Mouse (Mus musculus): Measurements from ENCODE around the gene Mettl15.
"Not testable (repeated sequence)": the region's sequence is repeated elsewhere in the genome, so short reads cannot be mapped to it uniquely, and the experiment has no call there.

The Mettl15 gene

DNA sequence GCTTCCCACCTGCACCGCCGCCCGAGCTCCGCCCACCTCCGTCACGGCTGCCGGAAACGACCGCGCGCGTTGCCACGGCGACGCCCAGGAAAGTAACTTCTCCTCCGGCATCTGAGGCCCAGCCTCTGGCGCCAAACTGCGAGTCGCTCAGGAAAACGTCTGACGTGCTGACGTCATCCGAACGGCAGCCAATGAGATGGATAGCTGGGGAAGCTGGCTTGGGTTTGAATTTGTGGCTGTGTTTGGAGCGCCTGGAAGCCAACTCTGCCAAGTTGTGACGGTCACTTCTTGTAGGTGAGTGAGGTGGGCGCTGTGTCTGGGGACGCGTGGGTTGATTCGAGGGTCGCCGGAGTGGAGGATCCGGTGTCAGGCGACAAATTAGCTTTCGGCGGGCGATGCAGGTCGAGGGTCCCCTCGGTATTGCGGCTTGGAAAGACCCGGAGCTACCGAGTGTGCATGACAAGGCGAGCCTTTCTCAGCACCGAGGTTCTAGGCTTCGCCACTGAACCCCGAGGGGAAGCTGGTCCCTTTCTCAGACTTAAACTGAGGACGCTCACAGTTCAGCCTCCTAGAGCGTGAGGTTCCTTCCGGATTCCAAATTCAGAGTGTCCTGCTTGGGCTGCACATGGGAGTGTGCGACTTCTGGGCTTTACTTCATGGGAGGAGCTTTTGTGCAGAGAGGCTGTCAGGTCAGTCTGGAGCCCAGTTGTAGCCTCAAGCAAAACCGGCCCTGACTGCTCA, at the start of gene Mettl15, which contains the start of gene Kif18a:
Gene Mettl15 (minus strand): TSS at position 149 of the 741 bp plus-strand sequence.
Gene Kif18a (plus strand): TSS at position 139 of the 741 bp plus-strand sequence.
- peak; percentile 95 for DNase-seq

DNA sequence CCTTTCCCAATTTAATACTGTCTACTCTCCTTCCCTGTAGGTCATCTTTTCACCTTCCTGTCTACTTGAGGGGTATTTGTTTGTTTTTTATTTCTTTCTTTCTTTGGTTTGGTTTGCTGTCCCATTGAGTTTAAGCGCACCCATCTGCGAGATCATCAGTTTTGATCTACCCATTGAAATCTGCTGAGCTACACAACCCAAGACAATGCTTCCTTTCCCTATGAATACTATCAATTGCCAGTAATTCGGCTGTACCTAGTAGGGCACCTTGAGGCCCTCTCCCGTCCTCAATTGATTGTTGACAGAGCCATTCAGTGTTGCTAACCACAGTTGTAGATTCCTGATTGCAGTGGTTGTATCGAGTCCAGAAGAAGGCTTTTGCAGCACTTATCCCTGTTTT, 30.8 kb upstream of the Mettl15 start:
- DNase-seq = no peak

DNA sequence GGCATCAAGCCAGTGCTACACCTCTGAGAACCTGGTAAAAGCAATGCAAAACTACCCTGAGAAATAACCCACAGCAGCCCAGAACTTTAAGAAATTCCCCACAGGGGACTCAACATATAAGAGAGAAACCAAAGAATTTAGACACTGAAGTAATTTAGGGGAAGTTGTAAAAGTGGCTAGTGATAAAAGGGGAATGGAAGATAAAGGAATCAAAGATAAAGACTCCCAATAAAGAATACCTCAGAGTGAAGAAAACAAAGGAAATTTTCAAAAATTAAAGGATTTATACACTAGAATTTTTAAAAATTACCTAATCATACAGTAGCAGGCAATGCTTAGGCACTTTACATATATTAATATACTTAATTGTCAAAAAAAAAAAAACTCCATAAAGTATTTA, 23.1 kb upstream of the Mettl15 start:
- no peak for DNase-seq

DNA sequence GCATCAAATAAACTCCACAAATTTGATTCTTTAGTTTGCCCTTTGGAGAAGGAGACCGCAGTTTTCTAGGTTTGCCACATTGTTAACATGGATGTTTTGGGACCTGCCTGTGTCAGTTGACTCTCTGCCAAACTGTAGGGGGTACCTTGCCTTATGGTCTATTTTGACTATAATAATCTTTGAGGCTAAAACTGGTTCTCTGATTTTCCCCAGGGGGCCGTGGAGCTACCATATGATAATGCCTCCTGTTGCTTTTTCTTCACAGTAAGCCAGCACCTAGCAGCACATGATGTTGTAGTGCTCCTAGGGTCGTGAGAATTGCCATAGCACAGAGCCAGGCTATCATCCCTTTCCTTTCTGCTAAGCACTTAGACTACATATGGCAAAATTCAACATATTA, 21.7 kb upstream of the Mettl15 start:
- no peak for DNase-seq

DNA sequence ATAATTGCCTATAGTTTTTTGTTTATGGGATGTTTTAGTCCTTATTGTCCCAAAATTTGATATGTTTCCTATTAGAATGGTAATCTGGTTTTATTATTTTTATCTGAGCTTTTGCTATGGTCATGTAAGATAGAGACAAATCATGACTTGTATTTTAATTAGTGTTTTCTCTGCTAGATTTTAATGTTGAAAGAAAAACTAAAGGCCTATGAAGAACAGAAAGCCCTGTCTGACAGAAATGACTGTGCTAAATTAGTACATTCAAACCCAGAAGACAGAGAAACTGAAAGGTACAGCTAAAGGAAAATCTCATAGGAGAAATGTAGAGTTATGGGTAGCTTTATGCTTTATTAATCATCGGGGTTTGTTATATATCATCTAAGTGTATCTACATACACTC, 17.6 kb upstream of the Mettl15 start:
- DNase-seq = no peak

DNA sequence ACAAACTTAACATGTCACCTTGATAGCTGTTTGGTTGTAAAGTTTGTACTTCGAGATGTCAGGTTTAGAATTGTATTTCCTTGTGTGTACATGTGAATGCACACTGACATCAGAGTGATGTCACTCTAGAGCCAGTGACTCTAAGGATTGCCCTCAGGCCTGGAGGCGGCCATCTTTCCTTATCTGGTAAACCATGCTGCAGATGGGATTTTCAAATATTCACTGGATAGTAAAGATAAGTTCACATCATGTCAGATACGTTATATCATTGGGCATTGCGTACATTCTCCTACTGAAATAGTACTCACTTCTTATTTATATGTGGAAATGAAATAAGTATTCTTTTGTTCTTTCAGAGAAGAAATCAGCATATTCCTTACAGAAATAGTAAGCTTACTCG, 15.7 kb upstream of the Mettl15 start:
- DNase-seq = no peak

DNA sequence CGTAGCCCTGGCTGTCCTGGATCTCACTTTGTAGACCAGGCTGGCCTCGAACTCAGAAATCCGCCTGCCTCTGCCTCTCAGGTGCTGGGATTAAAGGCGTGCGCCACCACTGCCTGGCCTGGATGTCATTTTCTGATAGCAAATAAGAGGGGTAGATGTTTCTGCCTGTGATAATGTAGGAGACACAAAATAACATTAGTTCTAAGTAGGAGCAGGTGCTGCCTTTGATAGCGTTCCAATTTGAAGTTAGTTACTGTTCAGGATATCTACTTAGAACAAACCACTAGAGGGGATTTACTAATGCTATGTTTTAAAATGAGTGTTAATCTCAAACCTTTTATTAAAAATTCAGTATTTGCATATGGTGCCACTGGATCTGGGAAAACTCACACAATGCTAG, 8.8 kb upstream of the Mettl15 start:
- no peak for DNase-seq

DNA sequence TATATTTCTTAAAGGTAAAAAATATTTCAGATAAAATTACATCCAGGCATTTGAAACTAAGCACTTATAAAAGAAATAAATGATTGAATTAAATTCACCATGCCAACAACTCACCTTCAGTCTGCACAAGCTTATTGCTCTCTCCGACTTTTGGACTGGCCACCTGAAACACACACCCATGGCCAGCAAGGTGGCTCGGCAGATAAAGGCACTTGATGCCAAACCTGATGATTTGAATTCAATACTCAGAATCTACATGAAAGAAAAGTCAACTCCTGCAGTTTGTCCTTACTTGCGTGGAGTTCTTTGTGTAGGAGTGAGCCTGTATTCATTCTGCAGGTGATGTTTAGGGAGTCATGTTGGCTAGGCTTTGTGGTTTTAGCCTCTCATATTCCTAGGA, 3.6 kb upstream of the Mettl15 start:
- DNase-seq = no peak

DNA sequence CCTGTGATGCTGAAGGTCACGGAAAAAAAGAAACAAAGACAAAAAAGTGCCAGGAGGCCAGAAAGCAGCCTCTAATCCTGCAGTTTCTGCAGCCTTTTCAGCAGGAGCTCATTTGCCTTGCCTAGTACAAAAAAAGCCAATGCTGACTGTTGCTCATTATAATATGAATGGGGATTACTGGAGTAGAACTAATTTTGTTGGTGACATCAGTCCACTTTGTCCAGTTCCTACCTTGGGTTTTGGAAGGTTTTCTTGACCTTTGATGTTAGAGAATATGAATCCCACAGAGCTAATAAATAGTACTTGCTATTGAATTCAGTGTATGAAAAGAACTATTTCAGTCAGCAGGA, 768 bp upstream of the Mettl15 start:
- no peak for DNase-seq

DNA sequence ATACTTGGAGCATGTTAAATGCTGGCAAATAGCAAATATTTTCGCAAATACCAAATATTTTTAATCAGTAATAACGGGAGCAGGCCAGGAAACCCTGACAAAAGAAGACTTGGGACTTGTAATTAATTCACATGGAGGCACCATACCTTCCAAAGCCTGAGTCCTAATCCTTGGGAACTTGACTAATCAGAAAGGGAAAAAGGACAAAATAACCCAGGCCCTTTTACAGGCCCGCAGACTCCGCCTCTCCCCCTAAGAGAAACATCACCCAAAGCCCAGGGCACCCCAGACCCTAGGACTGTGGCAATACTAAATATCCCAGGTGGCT, 312 bp downstream of the Mettl15 start:
- no peak for DNase-seq

DNA sequence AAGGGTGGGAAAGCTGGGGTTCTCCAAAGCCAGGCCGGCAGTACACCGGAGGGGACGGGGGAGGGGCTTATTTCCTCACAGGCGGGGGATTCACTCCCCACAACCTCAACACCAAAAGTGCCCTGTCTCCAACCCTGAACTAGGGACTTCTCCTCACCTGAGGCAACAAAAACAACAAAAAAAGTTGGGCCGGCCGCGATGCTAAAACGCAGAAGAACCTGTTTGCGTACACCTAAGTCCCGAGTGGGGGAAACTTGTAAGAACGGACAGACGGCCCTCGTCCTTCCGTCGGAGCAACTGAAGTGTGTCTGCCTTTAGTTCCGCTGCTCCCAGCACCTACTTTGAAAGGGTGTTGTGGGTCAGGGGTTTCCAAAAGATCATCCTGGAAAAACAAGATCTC, 2.5 kb downstream of the Mettl15 start:
- DNase-seq = peak; percentile 52

DNA sequence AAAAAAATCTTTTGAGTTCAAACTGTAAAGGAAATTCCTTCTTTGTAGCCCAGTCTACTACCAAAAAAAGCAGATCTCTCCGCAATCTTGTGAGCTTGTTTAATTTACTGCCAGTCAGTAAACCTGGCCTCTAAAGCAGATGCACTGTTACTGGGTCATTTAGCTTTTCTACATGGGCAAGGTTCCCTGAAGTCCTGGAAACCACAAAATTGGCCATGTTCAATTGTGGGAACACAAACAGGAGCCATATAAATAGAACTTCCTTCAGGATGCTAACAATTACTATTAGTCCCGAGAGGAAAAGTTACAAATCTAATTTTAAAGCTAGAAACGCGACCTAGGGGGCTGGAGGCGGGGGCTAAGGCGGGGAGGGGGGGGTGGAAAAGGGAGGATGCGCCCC, 3.0 kb downstream of the Mettl15 start:
- no peak for DNase-seq

DNA sequence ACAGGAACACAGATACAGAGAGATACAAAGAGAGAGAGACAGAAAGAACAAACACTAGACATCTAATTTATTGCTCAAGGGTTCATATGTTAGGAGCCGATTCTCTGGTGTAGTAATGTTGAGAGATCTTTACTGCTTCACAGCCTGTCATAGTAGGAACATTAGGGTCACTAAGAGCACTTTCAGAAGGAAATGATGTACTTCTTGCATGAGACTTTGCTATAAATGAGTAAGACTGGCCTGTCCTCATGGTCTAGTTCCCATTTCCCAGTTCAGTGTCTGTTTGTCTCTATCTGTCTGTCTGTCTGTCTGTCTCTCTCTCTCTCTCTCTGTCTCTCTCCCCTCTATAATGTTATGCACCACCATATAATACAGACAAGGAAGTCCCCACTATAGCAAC, 7.5 kb downstream of the Mettl15 start:
- DNase-seq = no peak

DNA sequence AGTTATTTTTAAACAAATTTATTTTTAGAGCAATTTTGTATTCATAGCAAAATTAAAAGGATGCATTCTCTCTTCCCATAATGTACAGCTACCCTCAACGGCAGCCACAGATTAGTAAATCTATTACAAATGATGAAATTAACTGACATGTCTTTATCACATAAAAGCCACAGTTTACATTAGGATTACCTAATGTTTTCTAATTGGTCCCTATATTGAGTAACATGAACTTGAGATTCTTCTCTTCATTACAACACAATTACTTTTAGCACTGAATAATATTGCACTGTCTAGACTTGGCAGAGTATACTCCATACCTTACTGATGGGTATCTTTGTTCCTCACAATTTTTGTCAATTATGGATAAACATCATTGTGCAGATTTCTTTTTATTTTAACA, 17.8 kb downstream of the Mettl15 start:
- DNase-seq = no peak

DNA sequence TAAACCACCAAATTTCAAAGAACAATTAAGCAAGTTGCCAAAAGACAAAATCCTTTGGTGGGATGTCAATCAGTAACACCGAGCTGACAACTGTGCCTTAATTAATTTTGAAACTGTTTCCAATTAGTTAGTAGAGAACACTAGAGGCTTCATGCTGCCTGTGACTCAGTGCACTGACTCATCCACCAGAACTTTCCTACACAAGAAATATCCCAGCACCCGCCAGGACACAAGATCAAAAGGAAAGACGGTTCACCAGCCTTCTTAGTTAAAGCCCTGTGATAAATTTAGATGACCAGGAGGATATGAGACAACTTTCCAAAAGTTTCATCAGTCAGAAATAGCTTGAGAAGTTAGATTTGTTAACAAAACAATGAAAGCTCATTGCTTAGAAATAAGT, 38.6 kb downstream of the Mettl15 start:
- no peak for DNase-seq

DNA sequence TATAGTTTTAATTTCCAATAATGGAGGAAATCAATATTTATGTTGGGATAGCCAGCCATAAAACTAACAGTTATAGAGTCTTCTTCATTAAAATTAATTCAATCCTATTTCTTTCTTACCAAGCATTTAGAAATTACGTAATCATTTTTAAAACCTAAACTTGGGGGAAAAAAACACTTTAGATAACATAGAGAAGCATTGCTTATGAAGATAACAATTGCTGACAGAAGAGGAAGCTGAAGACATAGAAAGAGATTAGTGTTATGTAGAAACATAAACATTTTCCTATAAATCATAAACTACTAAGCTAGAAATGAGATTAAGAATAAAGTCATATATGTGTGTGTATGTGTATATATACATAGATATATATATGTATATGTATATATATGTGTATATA, 44.8 kb downstream of the Mettl15 start:
- DNase-seq = no peak

DNA sequence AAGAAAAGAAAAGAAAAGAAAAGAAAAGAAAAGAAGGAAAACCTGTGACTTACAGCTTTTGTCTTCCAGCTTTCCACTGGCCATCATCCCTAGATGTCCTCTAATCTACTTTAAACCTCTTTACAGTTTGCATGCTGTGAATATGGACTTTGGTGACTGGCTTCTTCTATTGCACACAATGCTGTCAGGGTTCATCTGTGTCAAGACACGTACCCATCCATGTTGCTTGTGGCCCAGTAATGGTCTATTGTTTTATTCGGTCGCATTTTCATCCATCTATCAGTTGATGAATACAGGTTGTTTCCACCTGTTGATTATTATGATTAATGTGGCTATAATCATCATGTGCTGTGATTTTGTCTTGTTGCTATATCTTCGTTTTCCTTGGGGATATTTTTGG, 46.7 kb downstream of the Mettl15 start:
- no peak for DNase-seq

DNA sequence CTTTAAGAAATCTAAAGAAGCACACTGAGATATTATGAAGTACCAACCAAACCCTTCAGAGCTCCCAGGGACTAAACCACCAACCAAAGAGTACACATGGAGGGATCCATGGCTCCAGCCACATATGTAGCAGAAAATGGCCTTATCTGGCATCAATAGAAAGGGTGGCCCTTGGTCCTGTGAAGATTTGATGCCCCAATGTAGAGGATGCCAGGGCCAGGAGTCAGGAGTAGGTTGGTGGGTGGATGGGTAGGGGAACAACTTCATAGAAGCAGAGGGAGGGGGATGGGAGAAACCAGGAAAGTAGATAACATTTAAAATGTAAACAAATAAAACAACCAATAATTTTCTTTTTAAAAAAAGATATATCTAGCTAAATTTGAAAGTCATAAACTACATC, 50.1 kb downstream of the Mettl15 start:
- no peak for DNase-seq

DNA sequence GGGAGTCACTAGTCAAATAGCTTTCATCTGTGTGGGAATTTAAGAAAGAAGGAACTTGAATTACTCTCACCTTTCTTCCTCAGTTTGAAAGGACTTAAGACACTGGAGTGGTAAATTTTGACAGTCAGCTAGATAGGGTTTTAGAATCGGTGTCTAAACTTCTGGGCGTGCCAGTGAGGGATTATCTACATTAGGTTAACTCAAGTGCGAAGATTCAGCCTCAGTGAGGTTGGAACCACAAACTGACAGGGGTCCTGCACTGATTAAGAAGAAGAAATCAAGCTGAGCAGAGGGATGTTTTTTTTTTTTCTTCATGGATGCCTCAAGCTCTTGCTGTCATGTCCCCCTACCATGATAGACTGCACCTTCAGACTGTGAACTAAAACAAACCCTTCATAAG, 53.4 kb downstream of the Mettl15 start:
- DNase-seq = no peak

DNA sequence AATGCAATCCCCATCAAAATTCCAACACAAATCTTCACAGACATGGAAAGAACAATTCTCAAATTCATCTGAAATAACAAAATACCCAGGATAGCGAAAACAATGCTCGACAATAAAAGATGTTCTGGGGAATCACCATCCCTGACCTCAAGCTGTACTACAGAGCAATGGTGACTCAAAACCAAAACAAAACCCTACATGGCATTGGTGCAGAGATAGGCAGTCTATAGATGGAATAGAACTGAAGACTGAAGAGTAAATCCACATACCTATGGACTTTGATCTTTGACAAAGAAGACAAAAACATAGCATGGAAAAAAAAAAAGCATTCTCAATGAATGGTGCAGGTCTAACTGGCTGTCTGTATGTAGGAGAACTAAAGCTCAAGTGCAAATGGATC, 59.1 kb downstream of the Mettl15 start:
- no peak for DNase-seq

DNA sequence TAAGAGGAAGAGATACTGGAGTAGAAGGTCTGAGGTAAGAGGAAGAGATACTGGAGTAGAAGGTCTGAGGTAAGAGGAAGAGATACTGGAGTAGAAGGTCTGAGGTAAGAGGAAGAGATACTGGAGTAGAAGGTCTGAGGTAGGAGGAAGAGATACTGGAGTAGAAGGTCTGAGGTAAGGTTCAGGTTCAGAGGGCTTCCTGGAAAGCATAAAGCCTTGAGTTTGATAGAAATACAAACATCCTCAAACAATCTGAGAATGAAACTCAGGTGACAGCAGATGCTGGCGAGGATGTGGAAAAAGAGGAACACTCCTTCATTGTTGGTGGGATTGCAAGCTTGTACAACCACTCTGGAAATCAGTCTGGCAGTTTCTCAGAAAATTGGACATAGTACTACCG, 63.9 kb downstream of the Mettl15 start:
- DNase-seq = not testable (repeated sequence)

DNA sequence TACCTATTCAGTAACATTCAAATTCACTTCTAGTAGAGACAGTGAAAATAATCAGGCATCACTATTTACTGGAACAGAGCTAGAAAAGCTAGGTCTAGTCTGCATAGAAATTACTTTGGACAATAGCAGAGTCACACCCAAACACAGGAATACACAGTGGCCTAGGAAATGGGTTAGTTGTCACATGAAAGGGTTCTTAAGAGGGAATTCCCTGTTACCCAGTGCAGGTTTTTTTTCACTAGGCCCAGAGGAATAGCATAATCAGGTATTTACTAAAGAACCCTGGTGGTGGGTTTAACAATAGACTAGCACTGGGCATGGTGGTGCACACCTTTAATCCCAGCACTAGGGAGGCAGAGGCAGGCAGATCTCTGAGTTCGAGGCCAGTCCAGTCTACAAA, 69.9 kb downstream of the Mettl15 start:
- not testable (repeated sequence) for DNase-seq

DNA sequence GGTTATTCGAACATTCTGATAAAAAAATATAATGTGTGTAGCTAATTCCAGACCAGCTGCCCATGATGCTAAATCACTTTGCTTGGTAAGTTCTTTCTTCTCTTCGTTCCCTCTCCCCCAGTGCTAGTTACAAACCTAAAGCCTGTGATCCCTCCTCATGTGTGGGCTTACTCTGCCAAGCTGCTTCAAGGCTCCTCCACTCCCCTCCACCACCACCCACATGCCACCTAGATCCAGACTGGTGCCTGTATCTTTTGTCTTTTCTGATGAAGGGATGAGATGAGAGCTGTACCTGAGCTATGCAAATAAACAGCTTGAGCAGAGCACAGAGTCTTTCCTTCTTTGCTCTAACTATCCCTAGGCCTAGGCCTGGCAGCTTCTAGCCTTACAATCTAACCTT, 72.5 kb downstream of the Mettl15 start:
- DNase-seq = no peak

DNA sequence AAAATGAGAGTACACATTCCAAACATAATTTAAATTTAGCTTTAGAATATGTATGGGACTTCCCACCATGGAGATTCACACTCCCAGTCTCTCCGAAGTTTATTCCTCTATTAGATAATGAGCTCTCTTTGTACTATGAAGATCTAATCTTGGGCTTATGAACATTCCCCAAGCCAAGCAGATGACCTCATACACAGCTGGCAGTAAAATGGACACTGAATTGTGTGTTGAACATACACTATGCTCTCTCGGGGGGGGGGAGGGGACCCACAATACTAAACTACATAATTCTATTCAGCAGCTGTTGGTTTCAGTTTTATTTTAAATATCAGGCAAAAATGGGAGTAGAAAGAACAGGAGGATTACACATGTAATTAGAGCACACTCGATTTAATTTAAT, 97.6 kb downstream of the Mettl15 start:
- peak; percentile 3 for DNase-seq

DNA sequence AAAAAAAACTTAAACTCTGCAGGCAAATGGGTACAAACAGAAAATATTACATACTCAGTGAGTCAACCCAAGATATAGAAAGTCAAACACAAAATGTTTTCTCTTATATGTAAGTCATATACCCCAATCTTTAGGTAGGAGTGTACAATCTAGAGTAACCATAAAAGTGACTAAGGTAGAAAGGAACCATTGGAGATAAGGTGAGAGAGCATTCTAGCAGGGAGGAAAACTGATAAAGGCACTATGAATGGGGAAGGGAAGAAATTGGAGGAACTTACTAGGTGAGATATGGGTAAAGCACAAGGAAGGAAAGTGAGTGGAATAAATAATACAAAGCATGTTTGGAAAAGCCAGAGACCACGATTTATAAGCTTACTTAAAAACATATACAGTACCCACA, 122.0 kb downstream of the Mettl15 start:
- no peak for DNase-seq

DNA sequence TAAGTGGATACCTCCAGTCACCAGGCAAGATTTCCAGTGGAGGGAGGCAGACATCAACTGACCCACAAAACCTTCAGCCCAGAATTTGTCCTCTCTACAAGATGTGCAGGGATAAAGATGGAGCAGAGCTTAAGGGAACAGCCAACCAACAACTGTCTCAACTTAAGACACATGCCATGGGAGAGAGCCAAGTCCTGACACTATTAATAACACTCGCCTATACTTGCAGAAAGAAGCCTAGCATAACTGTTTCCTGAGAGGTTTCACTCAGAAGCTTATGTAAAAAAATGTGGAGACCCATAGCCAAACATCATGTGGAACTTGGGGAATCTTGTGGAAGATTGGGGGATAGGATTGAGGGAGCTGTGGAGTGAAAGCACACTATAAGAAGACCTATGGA, 124.4 kb downstream of the Mettl15 start:
- DNase-seq = no peak
